Mouse (Mus musculus) monocyte, adult 59 days (primary cell): ENCODE results near the gene Pet117. TPM values are rescaled to one million over a fixed set of nuclear protein-coding genes. Genes with fewer than 3 reads are reported as not detected.

Experiments
- total RNA-seq, 2 experiments: library from RNA; stranded (reverse); gene quantifications; one replicate each; pipeline ENCODE4 v1.2.4; 2023

Pet117 gene
- 1 to 10 TPM; 5.2 to 9.1 TPM for total RNA-seq

DNA sequence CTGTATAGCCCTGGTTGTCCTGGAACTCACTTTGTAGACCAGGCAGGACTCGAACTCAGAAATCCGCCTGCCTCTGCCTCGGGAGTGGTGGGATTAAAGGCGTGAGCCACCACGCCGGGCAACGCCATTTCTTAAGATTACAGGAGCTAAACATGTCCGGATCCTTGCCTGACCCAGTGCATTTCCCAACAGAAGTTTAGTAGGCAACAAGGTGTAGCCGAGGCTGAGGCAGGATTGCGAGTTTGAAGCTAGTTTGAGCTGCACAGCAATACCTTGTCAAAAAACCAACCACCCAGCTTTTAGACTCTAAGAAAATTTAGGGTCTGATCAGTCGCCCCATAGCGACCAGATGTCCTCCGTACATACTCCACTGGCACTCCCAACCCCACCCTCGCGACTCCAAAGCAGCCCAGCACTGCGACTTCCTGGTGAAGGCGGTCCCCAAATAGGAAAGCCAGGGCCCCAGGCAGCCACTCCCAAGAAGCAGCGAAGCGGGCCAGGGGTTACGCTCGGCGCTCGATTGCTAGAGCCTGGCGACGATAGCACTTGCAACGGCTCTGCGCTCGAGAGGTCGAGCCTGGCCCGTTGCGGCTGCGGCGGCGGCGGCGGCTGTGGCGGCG lies at the start of gene Pet117, which contains the start of gene Kat14:
Gene Pet117 (plus strand): TSS at position 597 of the 620 bp plus-strand sequence.
Gene Kat14 (plus strand): TSS at position 584 of the 620 bp plus-strand sequence.

DNA sequence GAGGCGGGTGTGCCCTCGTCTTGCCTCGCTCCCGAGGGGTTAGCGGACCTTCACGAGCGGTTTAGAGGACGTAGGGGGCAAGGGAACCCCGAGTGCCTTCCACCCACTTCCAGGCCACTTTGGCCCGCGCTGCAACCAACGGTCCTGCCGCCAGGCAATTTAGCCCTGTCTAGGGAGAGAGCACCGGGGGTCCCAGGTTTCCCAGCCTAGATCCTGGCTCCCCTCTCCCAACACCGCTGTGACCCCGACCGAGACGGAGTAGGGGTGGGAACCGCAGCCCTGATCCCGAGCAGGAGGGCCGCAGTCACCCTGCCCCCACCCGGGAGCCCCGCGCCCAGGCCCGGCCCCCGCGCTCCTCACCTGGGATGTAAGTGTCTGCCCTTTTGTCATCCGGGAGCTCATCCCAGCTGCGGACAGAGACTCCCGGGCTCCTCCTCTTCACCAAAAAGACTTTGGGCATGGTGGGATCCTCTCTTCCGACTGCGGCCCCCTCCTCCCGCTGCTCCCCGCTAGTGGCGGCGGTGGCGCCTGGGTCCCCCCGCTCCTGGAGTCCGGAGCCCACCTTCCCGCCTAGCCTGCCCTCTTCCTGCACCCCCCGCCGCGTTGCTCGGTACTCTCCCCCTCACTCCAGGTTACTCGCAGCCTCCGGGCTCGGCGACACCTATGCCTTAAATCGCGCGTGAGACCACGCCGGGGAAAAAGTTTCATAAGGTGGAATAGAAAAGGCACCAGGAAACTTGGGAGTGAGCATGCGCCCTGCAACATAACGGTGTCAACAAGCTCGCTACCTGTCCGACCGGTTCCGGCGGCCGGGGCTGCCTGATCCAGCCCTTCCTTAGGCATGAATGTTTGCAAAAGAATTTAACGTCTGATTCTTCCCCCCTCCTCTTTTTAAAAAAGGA lies 37.1 kb upstream of the Pet117 start, which contains the start of gene Ovol2:
Gene Ovol2 (minus strand): TSS at position 746 of the 902 bp plus-strand sequence.

Other genes with a start within 250 kb of the Pet117 start
- 1 to 10 TPM; 7.9 to 8.3 TPM for gene Mgme1, start 98.3 kb upstream of the Pet117 start, total RNA-seq
- gene Snx5, start 98.1 kb upstream of the Pet117 start, total RNA-seq: 100 to 1,000 TPM; 288 to 335 TPM
- gene Ovol2, start 36.9 kb upstream of the Pet117 start, total RNA-seq: not detected
- 10 to 100 TPM; 30.4 to 34.9 TPM for gene Kat14, start within 50 bp of the Pet117 start, total RNA-seq
- not detected for gene Dzank1, start 158.4 kb downstream of the Pet117 start, total RNA-seq
- gene Polr3f, start 158.7 kb downstream of the Pet117 start, total RNA-seq: 10 to 100 TPM; 16.2 to 19.7 TPM
- gene Rbbp9, start 181.9 kb downstream of the Pet117 start, total RNA-seq: 1 to 10 TPM; 5.0 to 5.6 TPM
- gene Sec23b, start 187.2 kb downstream of the Pet117 start, total RNA-seq: 10 to 100 TPM; 46.0 to 52.7 TPM
- 10 to 100 TPM in 1 of 2 experiments, 1 to 10 TPM in 1; 9.4 to 12.3 TPM for gene Smim26, start 225.1 kb downstream of the Pet117 start, total RNA-seq
- gene Dtd1, start 230.9 kb downstream of the Pet117 start, total RNA-seq: 1 to 10 TPM; 7.1 to 7.6 TPM